ENCODE assay signal across 17 mouse cellular contexts in the genomic region with DNA sequence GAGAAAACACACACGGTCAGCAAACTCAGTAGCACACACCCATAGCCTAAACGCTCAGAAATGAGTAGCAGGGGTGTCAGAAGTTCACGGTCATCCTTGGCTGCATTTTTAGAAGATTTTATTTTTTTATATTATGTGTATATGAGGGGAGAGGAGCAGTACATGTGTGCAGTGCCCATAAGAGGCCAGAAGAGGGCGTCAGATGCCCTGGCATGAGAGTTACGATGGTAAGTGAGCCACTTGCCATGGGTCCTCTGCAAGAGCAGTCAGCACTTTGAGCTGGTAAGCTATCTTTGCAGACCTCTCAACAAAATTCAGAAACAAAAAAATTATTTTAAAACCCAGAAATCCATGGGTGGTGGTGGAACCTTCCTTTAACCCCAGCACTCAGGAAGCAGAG. TPM values are rescaled to one million over a fixed set of nuclear protein-coding genes. Genes with fewer than 3 reads are reported as not detected.
DNase-seq lines count a peak whose midpoint lies in the region; ATAC-seq and TF ChIP-seq lines count a peak whose summit lies in the region.
"Had no signal": no experiment of that assay in that cellular context is flagged by ENCODE, and none has a peak within 500 bp of the region (broad histone marks: within the 10 kb centered on the region; RNA-seq: fewer than 3 reads in every experiment).

No protein-coding gene starts in this region.

- H3K36me3 ChIP-seq in liver, postnatal 0 days (replicated peaks; ENCODE audit: insufficient read depth, low read length) = peaks cover 74% of the 10 kb centered on the region
- peaks cover 40% of the 10 kb centered on the region for H3K36me3 ChIP-seq in liver, embryonic 11.5 days (ENCODE audit: control insufficient read depth, insufficient read depth, low read length)
- H3K36me3 ChIP-seq in ES-E14 (ENCODE audit: control insufficient read depth, insufficient read depth, low read length, poor library complexity, severe bottlenecking) = peaks cover 28% of the 10 kb centered on the region
- H3K36me3 ChIP-seq in splenic B cell, adult 2 months (ENCODE audit: control insufficient read depth, insufficient read depth, low read length, poor library complexity, severe bottlenecking) = peaks cover 18% of the 10 kb centered on the region

- H3K9me3 ChIP-seq in liver, postnatal 0 days (ENCODE audit: low read length) = no peaks in the 10 kb centered on the region
- no peaks in the 10 kb centered on the region for H3K9me3 ChIP-seq in liver, embryonic 11.5 days (ENCODE audit: control insufficient read depth, low read length)
- no peaks in the 10 kb centered on the region for H3K9me3 ChIP-seq in ES-E14 (ENCODE audit: control insufficient read depth, insufficient read depth, low read depth, low read length)
- H3K9me3 ChIP-seq: heart, embryonic 13.5 days; liver, embryonic 13.5 days had no signal

- ATAC-seq in liver, postnatal 0 days = no peak
- no peak for ATAC-seq in liver, embryonic 11.5 days (replicated peaks; ENCODE audit: low FRiP score)

- no peak for TF ChIP-seq EP300 in liver, postnatal 0 days (IDR thresholded peaks at IDR 0.05; ENCODE audit: low read depth)

- H3K9ac ChIP-seq in liver, postnatal 0 days (replicated peaks) = no peak overlapping the region
- H3K9ac ChIP-seq in liver, embryonic 11.5 days (ENCODE audit: low read depth, low read length) = no peak overlapping the region
- no peak overlapping the region for H3K9ac ChIP-seq in ES-E14 (ENCODE audit: insufficient read depth, low read depth, low read length, poor library complexity, severe bottlenecking)
- H3K9ac ChIP-seq: heart, embryonic 13.5 days; hindbrain, embryonic 14.5 days; liver, embryonic 13.5 days had no signal

- no peak overlapping the region for H3K4me2 ChIP-seq in liver, postnatal 0 days (ENCODE audit: low read depth, low read length)
- H3K4me2 ChIP-seq in liver, embryonic 11.5 days = no peak overlapping the region
- H3K4me2 ChIP-seq: heart, embryonic 13.5 days; hindbrain, embryonic 14.5 days; liver, embryonic 13.5 days had no signal

- no peak for DNase-seq in gastrocnemius, adult 2 months
- DNase-seq in gastrocnemius, postnatal 36 days = no peak
- DNase-seq in liver, postnatal 0 days = no peak
- DNase-seq in liver, embryonic 11.5 days (ENCODE audit: low spot score) = no peak
- no peak for DNase-seq in ES-E14 (ENCODE audit: low read depth, low spot score)
- DNase-seq in splenic B cell, adult 2 months (ENCODE audit: low read depth, low spot score) = peak; percentile 20
- DNase-seq in yolk sac, embryonic 10.5 days (ENCODE audit: low spot score) = no peak
- DNase-seq: adrenal gland, postnatal 10 days; gastrocnemius, postnatal 25 days; layer of hippocampus, adult 9-11 months; liver, embryonic 13.5 days; midbrain, embryonic 14.5 days; thymus, postnatal 4 days had no signal

- 77% methylated on average over 5 of the region's 5 CpGs for whole genome bisulfite sequencing in liver, postnatal 0 days (ENCODE audit: insufficient replicate concordance)
- WGBS in liver, embryonic 11.5 days = 91% methylated on average over 5 of the region's 5 CpGs

- H3K4me3 ChIP-seq in gastrocnemius, adult 2 months = no peak overlapping the region
- no peak overlapping the region for H3K4me3 ChIP-seq in liver, postnatal 0 days (ENCODE audit: low read depth, low read length)
- no peak overlapping the region for H3K4me3 ChIP-seq in liver, embryonic 11.5 days (ENCODE audit: low read depth, low read length)
- H3K4me3 ChIP-seq in ES-E14 (ENCODE audit: insufficient read depth in 1 of 2, low read depth in 1 of 2, low read length in 2 of 2, poor library complexity in 1 of 2, severe bottlenecking in 1 of 2) = no peak overlapping the region
- H3K4me3 ChIP-seq: heart, embryonic 13.5 days; liver, embryonic 13.5 days had no signal

- intact Hi-C loops in gastrocnemius, adult 2 months (cut with DNase I) = no loop called here
- intact Hi-C loops in gastrocnemius, postnatal 36 days (cut with DNase I) = no loop called here

- peak; percentile 35; the same call in 1 of the 2 replicates for TF ChIP-seq CTCF in gastrocnemius, adult 2 months (IDR thresholded peaks at IDR 0.05)
- peak; percentile 24; the same call in 1 of the 2 replicates for TF ChIP-seq CTCF in liver, postnatal 0 days (IDR thresholded peaks at IDR 0.05; ENCODE audit: low read depth)

- in situ Hi-C loops in ES-E14 (cut with MboI; ENCODE audit: low sequenced_read_pairs in 2 of 2, unreplicated experiment in 2 of 2) = loop anchor here (5.0 kb wide), 2 partner anchors 134 to 144 kb away; no protein-coding TSS in a partner anchor

- no peaks in the 10 kb centered on the region for H3K4me1 ChIP-seq in liver, postnatal 0 days (ENCODE audit: insufficient read depth)
- no peaks in the 10 kb centered on the region for H3K4me1 ChIP-seq in liver, embryonic 11.5 days (replicated peaks; ENCODE audit: control insufficient read depth, insufficient read depth, low read length)
- H3K4me1 ChIP-seq in ES-E14 (ENCODE audit: control insufficient read depth in 2 of 2, insufficient read depth in 2 of 2, low read length in 2 of 2, poor library complexity in 1 of 2) = peaks cover 0 to 11% of the 10 kb centered on the region in 2 experiments; a peak in 1 of 4 replicates

- no peak overlapping the region for H3K27ac ChIP-seq in gastrocnemius, adult 2 months
- no peak overlapping the region for H3K27ac ChIP-seq in liver, postnatal 0 days (ENCODE audit: low read depth)
- H3K27ac ChIP-seq in liver, embryonic 11.5 days (ENCODE audit: low read depth, low read length) = no peak overlapping the region
- no peak overlapping the region for H3K27ac ChIP-seq in ES-E14 (ENCODE audit: insufficient read depth, low read depth, low read length, poor library complexity, severe bottlenecking)
- H3K27ac ChIP-seq: heart, embryonic 13.5 days; hindbrain, embryonic 14.5 days; liver, embryonic 13.5 days; macrophage had no signal

- no peaks in the 10 kb centered on the region for H3K27me3 ChIP-seq in liver, postnatal 0 days (ENCODE audit: insufficient read depth, low read length)
- no peaks in the 10 kb centered on the region for H3K27me3 ChIP-seq in liver, embryonic 11.5 days (replicated peaks; ENCODE audit: control insufficient read depth, insufficient read depth, low read length)
- H3K27me3 ChIP-seq in splenic B cell, adult 2 months (ENCODE audit: control insufficient read depth, insufficient read depth, low read length, poor library complexity, severe bottlenecking) = no peaks in the 10 kb centered on the region
- H3K27me3 ChIP-seq: heart, embryonic 13.5 days; liver, embryonic 13.5 days had no signal

TF ChIP-seq in ES-E14, 5 proteins besides CTCF, POLR2A, EP300 and RAD21:
- TF ChIP-seq ZNF384 (IDR thresholded peaks at IDR 0.05; ENCODE audit: low read depth, low read length) = no peak
- TF ChIP-seq ZC3H11A (IDR thresholded peaks at IDR 0.05; ENCODE audit: borderline replicate concordance, low read depth, low read length) = 0 out of 2 replicates have a peak, but pooled peaks have one; percentile 9
TF ChIP-seq in ES-E14: peak in this region for 1.

RNA-seq across cellular contexts. Expression of gene Gm10277, which starts 40.6 kb away (rescaled TPM):
- total RNA-seq in gastrocnemius, adult 2 months (2021) = not detected
- not detected for total RNA-seq in gastrocnemius, postnatal 36 days (2021)
- polyA plus RNA-seq in liver, postnatal 0 days (2015; fragmentation: Nextera tagmentation; extraction: Ambion mirVana) = 0.12 and 0.31 TPM in 2 replicates
- polyA plus RNA-seq in liver, embryonic 11.5 days (2014; fragmentation: Nextera tagmentation; extraction: Ambion mirVana) = 1.5 and 2.0 TPM in 2 replicates
- total RNA-seq in ES-E14 (2012; rRNA removed) = 0.18 and 0.32 TPM in 2 replicates
- total RNA-seq: adrenal gland, postnatal 10 days; gastrocnemius, postnatal 25 days; left cerebral cortex, postnatal 36 days had no signal
- polyA plus RNA-seq: macrophage had no signal
